Mouse (Mus musculus): ENCODE measurements around the gene Snx9. TPM values are rescaled to one million over a fixed set of nuclear protein-coding genes. Genes with fewer than 3 reads are reported as not detected.

Gene Snx9
- total RNA-seq, 1 experiment, result 8.8 TPM

- no peaks in the 10 kb centered on the region for H3K36me3 ChIP-seq (ENCODE audit: control insufficient read depth, insufficient read depth, low read length, poor library complexity, severe bottlenecking)
- H3K9me3 ChIP-seq (ENCODE audit: control insufficient read depth, insufficient read depth, low read depth, low read length), result no peaks in the 10 kb centered on the region
- no peak overlapping the region for H3K9ac ChIP-seq (ENCODE audit: insufficient read depth, low read depth, low read length, poor library complexity, severe bottlenecking)
- no peak for DNase-seq (ENCODE audit: low read depth, low spot score)
- in situ Hi-C loops (cut with MboI; ENCODE audit: low sequenced_read_pairs in 2 of 2, unreplicated experiment in 2 of 2), result no loop called here
- no peak overlapping the region for H3K27ac ChIP-seq (ENCODE audit: insufficient read depth, low read depth, low read length, poor library complexity, severe bottlenecking)
- peaks cover 12 to 35% of the 10 kb centered on the region in 2 experiments for H3K4me1 ChIP-seq (ENCODE audit: control insufficient read depth in 2 of 2, insufficient read depth in 2 of 2, low read length in 2 of 2, poor library complexity in 1 of 2)
- TF ChIP-seq MAFK (IDR thresholded peaks at IDR 0.05; ENCODE audit: insufficient read depth, low read depth, low read length) (no peak), ZNF384 (IDR thresholded peaks at IDR 0.05; ENCODE audit: low read depth, low read length) (no peak), HCFC1 (IDR thresholded peaks at IDR 0.05; ENCODE audit: borderline replicate concordance, insufficient read depth, low read length) (no peak), CHD2 (IDR thresholded peaks at IDR 0.05; ENCODE audit: low read depth, low read length) (no peak), ZC3H11A (IDR thresholded peaks at IDR 0.05; ENCODE audit: borderline replicate concordance, low read depth, low read length) (no peak)
- no peak overlapping the region for H3K4me3 ChIP-seq (ENCODE audit: insufficient read depth in 1 of 2, low read depth in 1 of 2, low read length in 2 of 2, poor library complexity in 1 of 2, severe bottlenecking in 1 of 2)
Measured at GRCm38 (mm10) chr17:5896607-5897006, 55.5 kb downstream of the Snx9 start.

- no peak for DNase-seq (ENCODE audit: low read depth, low spot score)
- Histone ChIP-seq H3K9ac (ENCODE audit: insufficient read depth, low read depth, low read length, poor library complexity, severe bottlenecking) (no peak overlapping the region), H3K9me3 (ENCODE audit: control insufficient read depth, insufficient read depth, low read depth, low read length) (no peaks in the 10 kb centered on the region), H3K4me1 (ENCODE audit: control insufficient read depth in 2 of 2, insufficient read depth in 2 of 2, low read length in 2 of 2, poor library complexity in 1 of 2) (peaks cover 11 to 30% of the 10 kb centered on the region in 2 experiments), H3K4me3 (ENCODE audit: insufficient read depth in 1 of 2, low read depth in 1 of 2, low read length in 2 of 2, poor library complexity in 1 of 2, severe bottlenecking in 1 of 2) (no peak overlapping the region), H3K36me3 (ENCODE audit: control insufficient read depth, insufficient read depth, low read length, poor library complexity, severe bottlenecking) (no peaks in the 10 kb centered on the region), H3K27ac (ENCODE audit: insufficient read depth, low read depth, low read length, poor library complexity, severe bottlenecking) (no peak overlapping the region)
- in situ Hi-C loops (cut with MboI; ENCODE audit: low sequenced_read_pairs in 2 of 2, unreplicated experiment in 2 of 2), result no loop called here
- TF ChIP-seq ZC3H11A (IDR thresholded peaks at IDR 0.05; ENCODE audit: borderline replicate concordance, low read depth, low read length) (no peak), CHD2 (IDR thresholded peaks at IDR 0.05; ENCODE audit: low read depth, low read length) (no peak), ZNF384 (IDR thresholded peaks at IDR 0.05; ENCODE audit: low read depth, low read length) (no peak), MAFK (IDR thresholded peaks at IDR 0.05; ENCODE audit: insufficient read depth, low read depth, low read length) (no peak), HCFC1 (IDR thresholded peaks at IDR 0.05; ENCODE audit: borderline replicate concordance, insufficient read depth, low read length) (no peak)
Measured at GRCm38 (mm10) chr17:5897326-5898200, 56.4 kb downstream of the Snx9 start.

GRCm38 (mm10) chr17:5899251-5899650 lies 58.1 kb downstream of the Snx9 start:
- DNase-seq (ENCODE audit: low read depth, low spot score), result no peak
- no peak overlapping the region for H3K4me3 ChIP-seq (ENCODE audit: insufficient read depth in 1 of 2, low read depth in 1 of 2, low read length in 2 of 2, poor library complexity in 1 of 2, severe bottlenecking in 1 of 2)
- no peaks in the 10 kb centered on the region for H3K9me3 ChIP-seq (ENCODE audit: control insufficient read depth, insufficient read depth, low read depth, low read length)
- H3K4me1 ChIP-seq (ENCODE audit: control insufficient read depth in 2 of 2, insufficient read depth in 2 of 2, low read length in 2 of 2, poor library complexity in 1 of 2), result peaks cover 5 to 28% of the 10 kb centered on the region in 2 experiments
- no peaks in the 10 kb centered on the region for H3K36me3 ChIP-seq (ENCODE audit: control insufficient read depth, insufficient read depth, low read length, poor library complexity, severe bottlenecking)
- in situ Hi-C loops (cut with MboI; ENCODE audit: low sequenced_read_pairs in 2 of 2, unreplicated experiment in 2 of 2), result no loop called here
- H3K27ac ChIP-seq (ENCODE audit: insufficient read depth, low read depth, low read length, poor library complexity, severe bottlenecking), result no peak overlapping the region
- TF ChIP-seq ZC3H11A (IDR thresholded peaks at IDR 0.05; ENCODE audit: borderline replicate concordance, low read depth, low read length), result no peak
- H3K9ac ChIP-seq (ENCODE audit: insufficient read depth, low read depth, low read length, poor library complexity, severe bottlenecking), result no peak overlapping the region

GRCm38 (mm10) chr17:5901381-5901780 lies 60.3 kb downstream of the Snx9 start:
- H3K36me3 ChIP-seq (ENCODE audit: control insufficient read depth, insufficient read depth, low read length, poor library complexity, severe bottlenecking), result no peaks in the 10 kb centered on the region
- H3K4me3 ChIP-seq (ENCODE audit: insufficient read depth in 1 of 2, low read depth in 1 of 2, low read length in 2 of 2, poor library complexity in 1 of 2, severe bottlenecking in 1 of 2), result no peak overlapping the region

More at GRCm38 (mm10) chr17:5901381-5901780, 60.3 kb downstream of the Snx9 start:
- H3K27ac ChIP-seq (ENCODE audit: insufficient read depth, low read depth, low read length, poor library complexity, severe bottlenecking), result no peak overlapping the region
- DNase-seq (ENCODE audit: low read depth, low spot score), result no peak
- no peak overlapping the region for H3K9ac ChIP-seq (ENCODE audit: insufficient read depth, low read depth, low read length, poor library complexity, severe bottlenecking)
- TF ChIP-seq ZNF384 (IDR thresholded peaks at IDR 0.05; ENCODE audit: low read depth, low read length), result no peak
- TF ChIP-seq CHD2 (IDR thresholded peaks at IDR 0.05; ENCODE audit: low read depth, low read length), result no peak
- TF ChIP-seq MAFK (IDR thresholded peaks at IDR 0.05; ENCODE audit: insufficient read depth, low read depth, low read length), result no peak
- TF ChIP-seq ZC3H11A (IDR thresholded peaks at IDR 0.05; ENCODE audit: borderline replicate concordance, low read depth, low read length), result no peak
- TF ChIP-seq HCFC1 (IDR thresholded peaks at IDR 0.05; ENCODE audit: borderline replicate concordance, insufficient read depth, low read length), result no peak
- no peaks in the 10 kb centered on the region for H3K9me3 ChIP-seq (ENCODE audit: control insufficient read depth, insufficient read depth, low read depth, low read length)
- in situ Hi-C loops (cut with MboI; ENCODE audit: low sequenced_read_pairs in 2 of 2, unreplicated experiment in 2 of 2), result no loop called here
- peaks cover 4 to 20% of the 10 kb centered on the region in 2 experiments; a peak in 3 of 4 replicates for H3K4me1 ChIP-seq (ENCODE audit: control insufficient read depth in 2 of 2, insufficient read depth in 2 of 2, low read length in 2 of 2, poor library complexity in 1 of 2)

Data from ES-E14 (cell line).